Mouse (Mus musculus) 3T3-L1 (cell line): ENCODE data around the gene Manba.
A peak's percentile ranks its signal among the peaks of the same experiment; 100 is the strongest.
"Not testable (repeated sequence)": the region's sequence is repeated elsewhere in the genome, so short reads cannot be mapped to it uniquely, and the experiment has no call there.

ENCODE experiments used
- DNase-seq: peaks from one replicate; pipeline ENCODE4 v3.0.0-alpha.2; 2015; ENCODE audit warnings: low read depth, low spot score

Gene Manba

DNA sequence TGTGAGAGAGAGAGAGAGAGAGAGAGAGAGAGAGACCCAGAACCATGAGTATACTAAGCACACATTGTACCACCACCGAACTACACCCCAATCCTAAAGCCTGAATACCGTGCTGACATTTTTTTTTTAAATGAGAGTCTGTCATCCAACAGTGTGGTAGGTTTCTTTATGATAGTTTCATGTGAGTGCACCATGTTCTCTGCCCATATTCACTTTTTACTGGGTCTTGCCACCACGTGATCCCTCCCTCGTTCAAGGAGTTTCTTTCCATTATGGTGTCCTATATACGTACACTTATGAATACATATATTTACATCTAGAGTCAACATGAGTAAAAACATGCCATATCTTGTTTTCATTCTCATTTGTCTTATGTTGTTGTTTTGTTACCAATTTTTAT lies 940 bp downstream of the Manba start:
- DNase-seq: no peak

DNA sequence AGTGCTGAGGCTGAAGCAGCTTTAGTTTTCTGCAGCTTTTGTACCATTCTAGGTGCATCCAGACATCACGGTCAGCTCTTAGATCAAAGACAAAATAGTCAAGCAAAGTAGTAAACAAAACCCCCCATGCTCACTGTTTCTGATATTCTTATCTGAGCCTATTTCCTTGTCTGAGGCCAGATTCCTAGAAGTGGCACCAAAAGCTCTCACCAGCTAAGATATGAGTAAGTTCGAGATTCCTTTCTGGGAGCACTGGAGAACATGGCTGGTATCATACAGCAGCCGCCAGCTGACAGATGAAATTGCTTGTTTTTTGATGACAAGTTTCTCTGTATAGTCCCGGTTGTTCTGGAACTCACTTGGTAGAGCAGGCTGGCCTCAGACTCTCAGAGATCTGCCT lies 2.4 kb downstream of the Manba start:
- no peak for DNase-seq

DNA sequence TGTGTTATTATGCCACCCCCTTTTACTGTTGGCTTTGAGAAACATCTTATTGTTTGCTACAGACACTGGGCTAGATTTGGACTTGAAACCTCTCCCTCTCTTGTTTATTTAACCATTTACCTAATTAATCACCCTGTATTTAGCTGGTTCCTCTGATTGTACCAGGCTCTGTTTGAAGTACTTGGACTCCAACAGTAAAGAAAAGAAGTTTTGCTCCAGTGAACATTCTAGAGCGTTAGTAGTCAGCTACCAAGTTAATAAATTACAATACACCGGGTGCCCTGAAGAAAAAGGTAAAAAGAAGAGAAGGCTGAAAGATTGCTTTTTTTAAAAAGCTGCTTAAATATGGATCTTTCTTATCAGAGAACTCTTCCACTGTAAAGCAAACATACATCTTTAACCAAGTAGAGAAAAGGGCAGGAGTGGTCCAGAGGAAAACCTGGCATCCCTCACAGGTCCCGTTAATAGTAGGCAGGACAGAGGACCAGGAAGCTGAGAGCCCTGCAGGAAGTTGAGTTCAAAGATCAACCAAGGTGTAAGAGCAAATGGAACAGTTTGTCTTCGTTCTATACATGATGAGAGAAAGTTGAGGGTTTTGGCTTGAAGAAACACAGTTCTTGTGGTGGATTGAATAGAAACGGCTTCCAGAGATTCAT lies 4.6 kb downstream of the Manba start:
- DNase-seq: no peak

DNA sequence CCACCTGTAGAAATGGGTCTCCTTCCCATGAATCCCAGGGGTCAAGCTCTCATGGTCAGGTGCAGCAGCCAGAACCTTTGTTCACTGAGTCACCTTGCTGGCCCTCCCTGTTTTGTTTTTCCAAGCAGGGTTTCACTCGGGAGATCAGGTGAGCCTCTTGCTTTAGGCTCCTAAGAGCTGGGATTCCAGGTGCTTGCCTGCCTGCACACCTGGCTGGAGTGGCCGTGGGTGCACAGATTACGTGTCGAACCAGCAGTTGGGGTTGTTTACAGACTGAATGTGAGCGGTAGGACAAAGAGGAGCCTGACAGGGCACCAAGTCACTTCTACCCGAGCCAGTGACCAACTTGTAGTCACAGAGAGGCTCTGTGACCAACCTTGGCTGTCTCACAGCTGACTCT lies 5.7 kb downstream of the Manba start:
- no peak for DNase-seq

DNA sequence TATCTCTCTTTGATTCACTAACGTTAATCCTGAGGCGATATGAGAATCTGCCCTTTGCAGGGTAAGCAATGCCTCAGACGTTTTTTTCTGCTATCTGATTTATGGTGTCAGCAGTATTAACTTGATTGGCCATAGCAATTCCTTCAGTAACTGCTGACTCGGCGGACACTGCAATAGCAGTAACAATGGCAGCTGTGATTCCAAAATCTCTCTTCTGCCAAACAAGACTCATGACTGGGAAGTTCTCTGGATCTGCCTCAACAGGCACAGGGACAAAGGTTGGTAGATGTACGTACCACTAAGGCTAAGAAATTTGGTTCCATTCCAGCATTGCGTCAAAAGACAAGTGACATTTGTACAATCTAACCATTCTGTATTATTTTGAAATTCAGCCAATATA lies 7.9 kb downstream of the Manba start:
- not testable (repeated sequence) for DNase-seq

DNA sequence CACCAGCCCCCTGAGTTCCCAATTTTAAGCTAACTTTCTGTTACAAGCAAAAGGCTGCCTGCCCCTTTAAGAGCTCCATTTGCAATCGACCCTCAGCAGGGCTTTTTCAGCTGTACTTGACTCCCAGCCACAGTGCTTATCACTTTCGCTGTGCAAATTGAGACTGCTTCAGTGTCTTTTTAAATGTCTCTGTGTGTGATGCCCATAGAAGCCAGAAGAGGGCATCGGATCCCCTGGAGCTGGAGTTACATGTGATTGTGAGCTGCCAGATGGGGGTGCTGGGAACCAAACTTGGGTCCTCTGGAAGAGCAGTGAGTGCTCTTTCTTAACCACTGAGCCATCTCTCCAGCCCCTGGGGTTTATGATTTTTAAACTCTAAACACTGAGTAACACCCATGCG lies 12.5 kb downstream of the Manba start:
- DNase-seq: not testable (repeated sequence)

DNA sequence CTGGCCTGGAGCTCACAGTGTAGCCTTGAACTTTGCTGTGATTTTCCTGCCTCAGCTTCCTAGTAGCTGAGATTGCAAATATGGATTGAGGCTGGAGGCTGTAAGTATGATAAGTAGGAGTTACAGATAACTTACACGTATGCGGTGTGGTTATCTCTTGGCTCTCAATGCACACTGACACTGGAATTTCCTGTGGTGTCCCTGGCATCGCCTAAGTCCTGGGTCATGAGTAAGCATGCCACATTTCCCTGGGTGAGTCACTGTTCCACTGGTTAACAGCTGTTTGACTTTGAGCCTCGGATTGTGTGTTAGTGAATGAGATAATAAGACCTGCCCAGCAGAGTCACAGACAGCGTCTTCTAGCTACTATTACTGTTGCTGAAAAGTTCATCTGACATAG lies 13.5 kb downstream of the Manba start:
- DNase-seq: peak; percentile 95

DNA sequence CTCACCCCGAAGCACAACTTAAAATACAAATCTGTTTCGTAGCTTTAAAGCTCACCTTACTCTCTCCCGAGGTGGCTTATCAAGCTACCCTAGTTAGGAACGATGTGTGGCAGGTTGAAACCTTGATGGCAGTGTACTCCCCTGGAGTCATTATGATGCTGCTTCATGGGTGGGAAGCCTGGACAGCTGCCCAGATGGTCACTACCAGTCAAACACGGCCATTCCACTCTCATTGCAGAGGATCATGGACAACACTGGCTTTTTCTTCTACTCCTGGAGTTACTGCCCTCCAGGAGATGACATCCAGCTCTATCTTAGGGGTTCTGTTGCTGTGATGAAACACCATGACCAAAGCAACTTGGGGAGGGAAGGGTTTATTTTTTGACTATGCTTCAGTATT lies 17.7 kb downstream of the Manba start:
- DNase-seq: no peak

DNA sequence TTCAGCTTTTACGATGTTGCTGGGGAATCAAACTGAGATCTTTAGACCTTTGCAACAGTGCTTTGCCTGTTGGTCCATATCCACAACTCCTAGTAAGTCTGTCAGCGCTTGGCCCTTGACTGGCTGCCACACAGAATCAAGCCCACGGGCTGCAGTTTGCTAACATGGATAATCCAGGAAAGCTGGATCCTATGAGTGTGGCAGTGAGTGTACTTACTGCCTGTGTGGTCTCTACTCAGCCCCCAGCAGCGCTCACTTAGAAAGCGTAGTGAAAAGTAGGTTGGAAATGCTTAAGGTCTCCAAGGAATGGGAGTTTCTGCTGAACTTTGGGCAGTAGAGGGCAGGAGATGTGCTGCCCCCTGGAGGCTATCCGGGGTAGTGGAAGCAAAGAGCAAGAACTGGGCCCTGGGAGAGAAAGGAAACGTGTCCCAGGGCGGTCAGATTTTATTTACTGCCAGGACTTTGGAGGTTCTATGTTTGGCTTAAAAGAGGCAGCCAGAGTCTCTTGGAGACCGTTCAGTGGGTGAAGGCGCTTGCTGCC lies 20.0 kb downstream of the Manba start:
- DNase-seq: peak; percentile 61

DNA sequence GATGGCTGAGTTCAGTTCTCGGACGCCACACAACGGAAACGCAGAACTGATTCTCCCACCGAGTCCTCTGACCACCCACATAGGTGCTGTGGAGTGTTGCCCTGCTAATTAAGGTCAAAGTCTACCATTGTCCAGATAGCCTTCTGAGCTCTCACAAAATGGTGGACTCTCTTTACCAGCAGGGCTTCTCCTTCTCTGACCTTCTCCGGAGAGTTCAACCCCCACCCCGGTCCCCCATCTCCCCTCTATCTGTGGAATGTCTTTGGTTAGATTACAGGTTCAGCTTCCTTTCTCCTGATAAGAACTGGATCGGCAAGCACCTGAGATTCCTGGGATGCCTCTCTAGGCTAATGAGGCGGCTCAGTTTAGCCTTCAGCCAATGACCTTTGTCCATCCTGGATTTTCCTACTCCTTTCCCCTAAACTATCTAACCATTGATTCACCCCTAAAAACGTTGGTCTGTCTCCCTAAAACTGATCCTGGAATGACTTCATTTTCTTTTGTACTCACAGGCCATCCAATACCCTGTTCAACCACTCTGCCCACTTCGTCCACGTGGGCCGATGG lies 20.6 kb downstream of the Manba start:
- no peak for DNase-seq

DNA sequence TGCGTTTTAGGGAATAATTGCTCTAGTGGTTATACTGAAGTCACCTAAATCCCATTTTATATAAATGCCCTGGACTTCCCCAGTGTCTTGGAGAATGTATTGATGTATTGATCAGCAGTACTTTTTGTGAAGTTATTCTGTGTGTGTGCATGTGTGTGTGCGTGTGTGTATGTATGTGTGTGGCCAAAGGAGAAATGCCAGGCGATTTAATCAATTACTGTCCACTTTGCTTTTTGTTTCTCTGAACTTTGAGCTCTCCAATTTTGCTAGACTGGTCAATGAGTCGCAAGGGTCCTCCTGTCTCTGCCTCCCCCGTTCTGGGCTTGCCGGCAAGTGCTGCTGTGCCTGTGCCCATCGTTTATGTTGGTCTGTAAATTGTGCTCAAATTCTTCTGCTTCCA lies 22.1 kb downstream of the Manba start:
- DNase-seq: no peak

DNA sequence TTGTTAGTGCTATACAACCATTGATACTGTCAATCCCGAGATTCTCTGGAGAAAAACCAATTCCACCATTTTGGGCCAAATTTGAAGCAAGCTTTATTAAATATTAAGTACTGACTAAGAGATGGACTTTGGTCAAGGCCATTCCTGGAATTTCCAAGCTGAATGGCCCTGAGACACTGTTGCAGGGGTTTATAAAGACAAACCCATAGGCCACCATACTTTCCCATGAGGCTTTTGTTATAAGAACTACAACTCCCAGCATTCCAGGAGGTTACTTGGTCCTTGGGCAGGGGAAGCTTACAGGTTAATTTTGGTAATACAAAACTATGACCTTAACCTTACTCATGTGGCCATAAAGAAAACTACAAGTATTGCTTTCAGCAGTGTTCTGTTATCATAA lies 22.8 kb downstream of the Manba start:
- no peak for DNase-seq

DNA sequence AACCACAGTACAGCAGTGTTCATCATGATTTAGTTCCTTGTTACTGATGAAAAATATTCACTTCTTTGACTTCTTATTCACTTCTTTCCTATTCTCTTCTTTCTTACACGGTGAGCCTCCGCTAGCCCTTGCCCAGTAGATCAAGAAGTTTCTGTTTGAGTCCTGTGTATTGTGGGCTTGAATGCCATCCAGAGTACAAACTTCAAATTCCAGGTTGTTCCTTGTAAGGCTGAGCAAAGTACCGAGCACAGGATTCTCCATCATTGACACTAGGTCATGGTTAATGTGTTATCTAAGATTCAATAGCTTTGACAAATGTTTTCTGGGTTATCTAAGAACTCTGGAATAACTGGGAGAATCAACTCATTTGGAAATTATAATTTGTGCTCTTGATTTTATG lies 25.0 kb downstream of the Manba start:
- no peak for DNase-seq

DNA sequence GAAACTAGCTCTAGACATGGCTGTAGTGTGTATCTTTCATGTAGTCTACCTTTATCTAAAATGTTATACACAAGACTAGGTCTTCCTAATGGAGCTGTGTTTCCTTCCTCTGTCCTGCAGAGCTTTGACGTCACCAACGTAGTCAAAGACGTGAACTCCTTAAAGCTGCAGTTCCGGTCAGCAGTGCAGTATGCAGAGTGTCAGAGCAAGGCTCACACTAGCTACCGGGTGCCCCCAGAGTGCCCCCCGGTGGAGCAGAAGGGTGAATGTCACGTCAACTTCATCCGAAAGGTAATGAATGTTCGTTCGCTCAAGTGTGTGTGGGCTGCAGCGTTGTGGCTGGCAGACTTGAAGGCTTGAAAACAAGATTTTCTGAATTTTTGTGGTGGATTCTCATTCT lies 26.3 kb downstream of the Manba start:
- DNase-seq: no peak

DNA sequence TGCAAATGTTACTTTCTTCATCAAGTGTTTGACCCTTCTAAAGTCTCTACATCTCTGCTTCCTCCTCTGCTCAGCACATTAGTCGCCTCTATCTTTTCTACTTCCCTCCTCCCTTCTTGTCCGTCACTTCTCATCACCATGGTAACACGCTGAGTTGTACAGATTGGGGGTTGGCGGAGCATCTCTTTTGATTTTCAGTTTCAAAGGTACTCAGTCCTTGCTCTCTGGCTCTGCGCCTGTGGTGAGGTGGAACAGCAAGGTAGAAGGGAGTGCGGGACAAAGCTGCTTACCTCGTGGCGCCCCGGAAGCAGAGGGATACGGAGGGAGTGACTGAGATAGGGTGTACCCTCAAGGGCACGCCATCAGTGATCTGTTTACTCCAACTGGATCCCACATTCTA lies 27.9 kb downstream of the Manba start:
- DNase-seq: no peak

DNA sequence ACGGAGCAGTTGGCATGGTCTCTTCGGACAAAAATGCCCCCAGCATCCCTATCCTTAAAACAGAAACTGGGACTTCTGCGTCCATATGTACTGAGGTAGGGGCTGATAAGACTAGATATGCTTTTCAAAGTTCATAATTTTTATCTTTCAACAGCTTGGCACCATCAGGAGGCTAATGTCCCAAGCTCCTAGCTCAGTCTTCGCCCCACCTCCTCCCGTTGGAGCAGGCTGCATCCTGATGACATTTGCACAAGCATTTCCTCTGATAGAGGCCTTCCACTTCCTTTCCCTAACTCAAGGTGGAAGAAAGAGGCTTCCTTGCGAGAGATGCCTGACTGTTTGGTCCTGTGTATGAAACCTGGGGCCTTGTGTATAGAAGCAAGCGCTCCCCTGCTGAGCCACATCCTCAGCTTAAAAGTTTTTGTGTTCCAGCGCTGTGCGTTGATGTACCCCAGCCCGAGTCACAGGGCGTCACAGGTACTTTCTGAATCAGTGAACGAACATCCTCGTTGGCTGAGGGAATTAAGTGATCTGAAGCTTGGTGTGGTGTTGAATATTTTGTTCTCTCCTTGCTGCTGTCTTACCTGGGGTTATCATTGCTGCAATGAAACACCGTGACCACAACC lies 28.5 kb downstream of the Manba start:
- no peak for DNase-seq

DNA sequence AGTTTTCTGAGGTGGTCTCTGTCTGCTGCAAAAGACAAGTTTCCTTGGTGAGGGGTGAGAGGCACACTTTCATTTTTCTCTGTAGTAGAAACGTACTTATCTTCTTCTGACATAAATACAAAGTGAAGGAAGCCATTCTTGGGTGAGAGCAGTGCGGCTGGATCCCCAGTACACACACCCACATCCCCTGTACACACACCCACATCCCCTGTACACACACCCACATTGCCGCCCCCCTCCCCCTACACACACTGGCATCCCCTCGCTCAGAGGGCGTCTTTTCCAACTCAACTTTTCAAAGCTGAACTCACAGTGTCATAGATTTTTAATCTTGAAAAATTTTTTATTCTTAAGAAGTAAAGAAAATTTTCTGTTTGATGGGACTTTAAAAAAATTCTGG lies 29.8 kb downstream of the Manba start:
- no peak for DNase-seq

DNA sequence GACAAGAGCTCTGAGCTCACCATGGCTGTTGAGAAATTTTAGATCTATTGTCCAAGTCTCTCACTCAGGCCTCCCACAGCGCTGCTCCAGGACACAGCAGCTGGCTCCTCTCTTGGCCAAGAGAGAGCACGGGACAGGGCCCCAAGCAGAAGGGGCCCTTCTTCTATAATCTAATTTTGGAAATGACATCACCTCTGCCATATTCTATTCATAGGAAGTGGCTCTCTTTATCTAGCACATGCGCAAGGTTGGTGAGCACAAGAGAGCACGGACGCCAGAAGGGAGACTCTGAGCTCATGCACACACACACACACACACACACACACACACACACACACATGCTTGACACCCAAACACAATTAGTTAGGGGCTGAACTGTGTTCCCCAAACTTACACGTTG lies 31.5 kb downstream of the Manba start:
- DNase-seq: no peak

DNA sequence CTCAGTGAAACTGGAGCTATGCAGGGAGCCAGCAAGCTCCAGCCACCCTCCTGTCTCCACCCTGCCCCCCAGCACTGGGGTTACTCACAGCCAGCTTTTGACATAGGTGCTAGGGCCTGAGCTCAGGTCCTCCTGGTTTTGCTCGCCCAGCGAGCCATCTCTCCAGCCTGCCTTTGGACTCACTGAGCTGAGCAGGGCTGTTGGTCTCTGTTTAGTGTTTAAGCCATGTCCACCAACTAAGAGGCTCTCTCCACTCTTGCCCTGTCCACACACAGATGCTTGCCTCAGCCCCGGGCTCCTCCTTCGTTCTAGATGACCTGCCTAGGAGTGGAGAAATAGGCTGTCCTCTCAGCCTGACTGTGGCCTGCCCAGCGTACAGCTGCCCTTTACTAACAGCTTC lies 33.5 kb downstream of the Manba start:
- DNase-seq: no peak

DNA sequence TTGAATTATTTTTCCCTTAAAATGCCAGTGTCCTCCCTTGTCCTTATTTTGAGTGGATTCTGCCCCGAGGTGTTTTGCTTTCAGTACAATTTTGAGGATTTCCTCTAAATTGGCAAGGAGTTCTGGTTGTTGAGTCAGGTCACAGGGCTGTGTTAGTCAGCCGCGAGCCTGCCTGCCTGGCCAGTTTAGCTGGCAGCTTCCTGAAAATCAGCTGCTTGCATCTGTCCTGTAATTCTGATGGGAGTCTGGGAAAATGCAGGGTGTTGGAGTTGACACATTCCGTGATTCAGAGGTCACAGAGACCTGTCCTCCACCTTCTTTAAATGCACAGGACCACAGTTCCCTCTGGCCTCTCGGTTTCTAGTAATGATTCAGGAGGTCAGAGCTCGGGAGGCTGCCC lies 34.2 kb downstream of the Manba start:
- peak; percentile 86 for DNase-seq

DNA sequence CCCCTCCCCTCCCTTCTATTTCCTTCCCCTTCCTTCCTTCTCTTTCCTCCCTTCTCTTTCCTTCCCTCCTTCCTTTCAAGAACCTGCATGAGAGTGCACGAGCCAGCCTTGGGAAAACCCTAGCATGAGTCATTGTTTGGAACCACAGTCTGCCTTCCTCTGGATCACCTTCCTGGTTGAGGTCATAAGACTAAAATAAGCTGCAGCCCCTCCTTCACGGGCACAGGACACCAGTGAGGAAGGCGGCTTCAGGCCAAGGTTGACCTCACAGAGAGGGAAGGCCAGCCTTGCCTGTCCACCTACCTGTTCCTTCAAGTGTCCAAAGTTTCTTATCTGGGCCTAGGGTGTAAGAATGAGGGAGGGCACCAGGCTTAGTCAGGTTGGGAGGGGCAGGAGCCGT lies 36.6 kb downstream of the Manba start:
- DNase-seq: peak; percentile 94

DNA sequence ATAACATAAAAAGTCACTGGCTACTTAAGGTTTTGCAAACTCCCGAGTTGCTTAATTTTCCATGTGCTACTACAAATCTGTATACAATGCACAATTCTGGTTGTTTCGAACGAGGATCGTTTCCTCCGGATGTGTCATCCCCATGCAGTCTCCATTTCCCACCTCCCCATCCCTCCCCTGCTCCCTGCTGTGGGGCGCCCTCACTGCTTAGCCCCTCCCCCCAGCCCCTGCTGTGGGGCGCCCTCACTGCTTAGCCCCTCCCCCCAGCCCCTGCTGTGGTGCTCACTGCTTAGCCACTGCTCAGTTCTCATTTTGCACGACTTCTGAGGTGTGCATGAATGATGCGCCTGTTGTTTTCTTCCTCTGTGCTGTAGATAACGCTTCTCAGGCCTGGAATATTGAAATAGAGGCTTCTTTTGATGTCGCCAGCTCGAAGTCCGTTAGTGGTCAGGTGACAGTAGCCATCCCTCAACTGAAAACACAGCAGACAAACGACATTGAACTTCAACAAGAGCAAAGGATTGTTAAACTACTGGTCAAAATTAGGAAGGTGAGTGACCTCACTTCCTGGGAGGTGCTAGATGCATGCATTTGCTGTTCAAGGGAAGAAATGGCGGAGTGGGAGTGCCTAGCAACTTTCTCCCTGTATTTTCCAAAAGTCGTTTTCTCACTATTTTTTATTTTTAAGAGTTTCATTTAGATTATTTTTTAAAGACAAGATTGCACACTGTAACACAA lies 37.4 kb downstream of the Manba start:
- DNase-seq: no peak

DNA sequence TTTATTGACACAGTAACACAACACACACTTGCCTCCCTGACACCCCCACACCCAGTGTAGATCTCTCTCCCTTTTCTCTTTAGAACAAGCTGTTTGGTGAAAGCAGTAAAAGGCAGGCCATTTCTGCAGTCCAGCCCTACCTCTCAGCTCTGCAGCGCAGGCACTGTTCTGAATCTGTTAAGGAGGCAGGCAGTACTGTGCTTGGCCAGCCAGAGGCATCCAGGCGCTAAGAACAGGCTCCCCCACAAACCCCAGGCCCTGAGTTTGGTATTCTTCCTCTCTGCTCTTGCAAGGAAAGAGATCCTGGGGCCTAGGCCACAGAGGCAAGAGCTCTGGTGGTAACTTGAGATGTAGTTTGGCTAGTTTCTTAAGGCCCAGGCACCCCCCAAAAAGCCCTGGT lies 39.5 kb downstream of the Manba start:
- not testable (repeated sequence) for DNase-seq
